Mouse (Mus musculus): ENCODE measurements around the gene St6gal1. TPM values are rescaled to one million over a fixed set of nuclear protein-coding genes. Genes with fewer than 3 reads are reported as not detected.

Gene St6gal1
- polyA plus RNA-seq, 1 experiment from 2014 or later: 7.7 TPM

DNA sequence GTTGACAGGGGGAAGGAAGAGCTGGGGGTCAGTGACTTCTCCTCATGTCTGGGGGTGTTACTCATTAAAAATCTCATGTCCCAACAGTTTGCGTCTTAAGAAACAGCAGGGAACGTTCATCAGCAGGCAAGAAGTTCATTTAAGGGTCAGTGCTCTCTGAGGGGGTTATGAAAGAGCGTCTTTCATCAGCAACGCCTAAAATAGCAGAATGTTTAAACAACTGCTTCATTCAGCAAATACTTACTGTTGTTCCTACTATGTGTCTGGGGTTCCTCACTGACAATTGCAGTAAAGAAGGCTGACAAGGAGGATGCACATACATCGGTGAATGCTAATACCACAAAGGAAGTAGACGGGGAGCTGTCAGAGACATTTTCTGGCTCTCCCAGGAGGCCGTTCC, 90.2 kb downstream of the St6gal1 start:
- ATAC-seq (ENCODE audit: low FRiP score, low TSS enrichment) (peak; percentile 59; the same call in 1 of the 2 replicates), DNase-seq (ENCODE audit: low spot score) (no peak)
- H3K27ac ChIP-seq (replicated peaks): peak overlapping the region; percentile 45; the same call in 1 of the 2 replicates
- no peak overlapping the region for H3K4me3 ChIP-seq (ENCODE audit: low read depth, low read length)
- peaks cover 2% of the 10 kb centered on the region; the same call in 1 of the 2 replicates for H3K4me1 ChIP-seq (replicated peaks; ENCODE audit: control insufficient read depth, insufficient read depth)
- H3K4me2 ChIP-seq (replicated peaks; ENCODE audit: low read depth): no peak overlapping the region
- no peaks in the 10 kb centered on the region for H3K27me3 ChIP-seq (ENCODE audit: control insufficient read depth, insufficient read depth, low read length)
- H3K9ac ChIP-seq (ENCODE audit: low read length): no peak overlapping the region
- no peaks in the 10 kb centered on the region for H3K36me3 ChIP-seq (ENCODE audit: control insufficient read depth, insufficient read depth, low read length)
- 13% methylated on average over 7 of the region's 7 CpGs for WGBS
- TF ChIP-seq CTCF (IDR thresholded peaks at IDR 0.05; ENCODE audit: low read depth) (no peak), EP300 (optimal IDR thresholded peaks at IDR 0.05) (no peak)
- no peaks in the 10 kb centered on the region for H3K9me3 ChIP-seq (ENCODE audit: control insufficient read depth, low read length)

DNA sequence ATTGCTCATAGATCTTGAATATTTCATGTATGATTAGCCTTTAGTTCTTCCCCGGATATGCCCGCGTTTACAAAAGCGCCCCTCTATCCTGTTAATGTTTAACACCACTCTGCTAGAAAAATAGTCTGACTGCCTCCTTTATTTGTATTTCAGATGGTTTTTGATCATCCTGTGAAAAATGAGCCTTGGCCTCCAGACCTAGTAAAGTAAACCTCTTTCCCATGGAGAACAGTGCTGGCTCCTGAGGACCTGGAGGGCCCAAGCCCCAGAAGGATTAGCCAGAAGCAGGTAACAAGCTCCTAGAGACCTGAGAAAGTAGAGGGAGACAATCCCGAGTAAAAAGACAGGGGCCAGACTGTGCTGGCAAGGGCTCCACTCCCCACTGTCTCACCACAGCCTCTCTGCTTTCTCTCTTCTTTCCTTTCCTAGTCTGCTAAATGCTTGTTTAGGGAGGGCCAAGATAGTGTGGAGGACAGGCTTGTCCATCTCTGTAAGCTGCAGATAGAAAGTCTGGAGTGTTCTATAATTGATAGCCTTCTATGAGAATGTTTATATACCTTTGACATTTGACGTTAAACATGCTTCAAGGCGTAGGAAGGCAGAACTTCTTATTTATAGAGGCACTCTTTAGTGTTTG, 93.0 kb downstream of the St6gal1 start:
- TF ChIP-seq EP300 (optimal IDR thresholded peaks at IDR 0.05) (no peak), CTCF (IDR thresholded peaks at IDR 0.05; ENCODE audit: low read depth) (no peak)
- H3K4me2 ChIP-seq (replicated peaks; ENCODE audit: low read depth): no peak overlapping the region

DNA sequence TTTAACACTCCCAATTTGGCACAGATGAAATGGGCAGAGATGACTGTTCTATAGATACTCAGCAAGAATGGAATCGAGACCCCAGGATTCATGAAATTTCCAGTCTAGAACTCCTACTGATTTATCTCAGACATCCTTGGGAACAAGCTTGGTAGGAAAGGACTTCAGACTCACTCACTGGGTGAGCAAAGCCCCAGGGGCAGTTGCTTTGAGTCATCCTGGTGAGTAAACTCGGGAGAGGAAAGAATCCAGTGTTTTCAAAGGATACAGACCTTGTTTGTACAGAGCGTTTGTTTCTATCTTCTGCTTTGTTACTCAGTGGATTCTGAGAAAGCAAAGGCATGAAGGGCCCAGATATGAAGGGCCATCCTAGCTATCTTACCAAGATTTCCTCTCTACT, 95.5 kb downstream of the St6gal1 start:
- Histone ChIP-seq H3K27ac (replicated peaks) (no peak overlapping the region), H3K36me3 (ENCODE audit: control insufficient read depth, insufficient read depth, low read length) (no peaks in the 10 kb centered on the region; the same call in 1 of the 2 replicates), H3K9me3 (ENCODE audit: control insufficient read depth, low read length) (no peaks in the 10 kb centered on the region), H3K9ac (ENCODE audit: low read length) (no peak overlapping the region), H3K4me1 (replicated peaks; ENCODE audit: control insufficient read depth, insufficient read depth) (peaks cover 2% of the 10 kb centered on the region; the same call in 1 of the 2 replicates), H3K4me2 (replicated peaks; ENCODE audit: low read depth) (no peak overlapping the region), H3K4me3 (ENCODE audit: low read depth, low read length) (no peak overlapping the region), H3K27me3 (ENCODE audit: control insufficient read depth, insufficient read depth, low read length) (no peaks in the 10 kb centered on the region)
- DNase-seq (ENCODE audit: low spot score) (no peak), ATAC-seq (ENCODE audit: low FRiP score, low TSS enrichment) (no peak)
- WGBS: 69% methylated on average over 3 of the region's 3 CpGs
- TF ChIP-seq EP300 (optimal IDR thresholded peaks at IDR 0.05) (no peak), CTCF (IDR thresholded peaks at IDR 0.05; ENCODE audit: low read depth) (no peak)

More for the DNA sequence above, 93.0 kb downstream of the St6gal1 start:
- ATAC-seq (ENCODE audit: low FRiP score, low TSS enrichment): no peak; the same call in 1 of the 2 replicates
- Histone ChIP-seq H3K9ac (ENCODE audit: low read length) (no peak overlapping the region), H3K4me1 (replicated peaks; ENCODE audit: control insufficient read depth, insufficient read depth) (peaks cover 2% of the 10 kb centered on the region; the same call in 1 of the 2 replicates), H3K27ac (replicated peaks) (peak overlapping the region; percentile 56; the same call in 1 of the 2 replicates), H3K9me3 (ENCODE audit: control insufficient read depth, low read length) (no peaks in the 10 kb centered on the region), H3K4me3 (ENCODE audit: low read depth, low read length) (no peak overlapping the region), H3K27me3 (ENCODE audit: control insufficient read depth, insufficient read depth, low read length) (no peaks in the 10 kb centered on the region), H3K36me3 (ENCODE audit: control insufficient read depth, insufficient read depth, low read length) (no peaks in the 10 kb centered on the region)
- 13% methylated on average over 7 of the region's 7 CpGs for WGBS
- no peak for DNase-seq (ENCODE audit: low spot score)

DNA sequence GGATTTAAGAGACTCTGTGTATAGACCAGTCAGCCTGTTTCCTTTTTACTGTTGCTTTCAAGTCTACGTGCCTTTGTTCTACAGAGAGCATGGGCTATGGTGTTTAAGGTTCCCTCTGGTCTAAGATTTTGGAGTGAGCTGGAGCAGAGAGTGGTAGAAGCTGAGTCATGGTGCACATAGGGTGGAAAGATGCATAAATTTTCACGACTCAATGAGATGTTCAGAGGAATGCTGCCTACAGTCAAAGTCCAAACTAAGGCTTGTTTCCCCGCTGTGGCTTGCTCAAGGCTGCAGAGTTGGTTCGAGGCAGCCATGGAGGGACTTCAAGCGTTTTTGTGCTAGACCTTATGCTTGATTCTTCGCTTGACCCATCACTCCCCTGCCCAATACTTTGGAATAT, 96.0 kb downstream of the St6gal1 start:
- no peak for ATAC-seq (ENCODE audit: low FRiP score, low TSS enrichment)
- no peak overlapping the region for H3K4me3 ChIP-seq (ENCODE audit: low read depth, low read length)
- no peak overlapping the region for H3K4me2 ChIP-seq (replicated peaks; ENCODE audit: low read depth)
- TF ChIP-seq CTCF (IDR thresholded peaks at IDR 0.05; ENCODE audit: low read depth) (no peak), EP300 (optimal IDR thresholded peaks at IDR 0.05) (no peak)
- no peaks in the 10 kb centered on the region for H3K27me3 ChIP-seq (ENCODE audit: control insufficient read depth, insufficient read depth, low read length)
- no peaks in the 10 kb centered on the region for H3K9me3 ChIP-seq (ENCODE audit: control insufficient read depth, low read length)
- DNase-seq (ENCODE audit: low spot score): no peak
- H3K36me3 ChIP-seq (ENCODE audit: control insufficient read depth, insufficient read depth, low read length): no peaks in the 10 kb centered on the region; the same call in 1 of the 2 replicates
- H3K27ac ChIP-seq (replicated peaks): no peak overlapping the region
- 82% methylated on average over 6 of the region's 6 CpGs for WGBS
- H3K9ac ChIP-seq (ENCODE audit: low read length): no peak overlapping the region
- peaks cover 2% of the 10 kb centered on the region; the same call in 1 of the 2 replicates for H3K4me1 ChIP-seq (replicated peaks; ENCODE audit: control insufficient read depth, insufficient read depth)

DNA sequence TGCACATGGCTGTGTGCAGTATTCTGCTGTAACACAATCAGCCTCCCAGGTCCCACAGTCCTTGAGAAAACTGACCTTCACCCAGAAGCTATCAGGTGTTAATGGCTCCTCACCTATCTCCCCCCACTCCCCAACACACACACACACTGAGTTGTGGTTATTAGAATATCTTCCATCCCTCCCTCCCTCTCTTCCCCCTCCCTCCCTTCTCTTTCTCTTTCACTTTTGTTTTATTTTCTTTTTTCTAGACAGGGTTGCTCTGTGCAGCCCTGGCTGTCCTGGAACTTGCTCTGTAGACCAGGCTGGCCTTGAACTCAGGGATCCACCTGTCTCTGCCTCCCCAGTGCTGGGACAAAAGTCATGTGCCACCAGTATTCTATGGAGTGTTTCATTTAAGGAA, 97.9 kb downstream of the St6gal1 start:
- TF ChIP-seq EP300 (optimal IDR thresholded peaks at IDR 0.05): no peak
- TF ChIP-seq CTCF (IDR thresholded peaks at IDR 0.05; ENCODE audit: low read depth): no peak
- Histone ChIP-seq H3K4me1 (replicated peaks; ENCODE audit: control insufficient read depth, insufficient read depth) (peaks cover under 1% of the 10 kb centered on the region; the same call in 1 of the 2 replicates), H3K27me3 (ENCODE audit: control insufficient read depth, insufficient read depth, low read length) (no peaks in the 10 kb centered on the region), H3K27ac (replicated peaks) (no peak overlapping the region), H3K36me3 (ENCODE audit: control insufficient read depth, insufficient read depth, low read length) (no peaks in the 10 kb centered on the region; the same call in 1 of the 2 replicates), H3K9me3 (ENCODE audit: control insufficient read depth, low read length) (no peaks in the 10 kb centered on the region), H3K4me3 (ENCODE audit: low read depth, low read length) (no peak overlapping the region), H3K4me2 (replicated peaks; ENCODE audit: low read depth) (no peak overlapping the region), H3K9ac (ENCODE audit: low read length) (no peak overlapping the region)
- no peak for DNase-seq (ENCODE audit: low spot score)
- ATAC-seq (ENCODE audit: low FRiP score, low TSS enrichment): no peak

DNA sequence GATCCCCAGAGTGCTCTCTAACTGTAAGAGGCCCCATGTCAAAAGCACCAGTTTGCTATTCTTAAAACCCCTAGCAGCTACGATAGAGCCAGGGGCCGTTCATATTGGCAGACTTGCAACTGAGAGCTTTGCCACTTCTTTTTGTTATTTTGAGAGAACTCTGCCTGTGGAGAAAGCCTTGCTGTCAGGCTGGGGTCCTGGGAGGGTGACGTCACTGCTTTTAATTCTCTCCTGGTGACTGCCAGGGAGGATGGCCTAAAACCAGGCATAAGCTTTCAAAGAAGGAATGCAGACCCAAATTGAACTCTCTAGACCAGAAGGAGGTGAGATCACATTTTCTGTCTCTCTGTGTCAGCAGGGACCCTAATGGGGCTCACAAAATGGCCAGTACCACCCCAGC, 99.4 kb downstream of the St6gal1 start:
- Histone ChIP-seq H3K36me3 (ENCODE audit: control insufficient read depth, insufficient read depth, low read length) (no peaks in the 10 kb centered on the region; the same call in 1 of the 2 replicates), H3K27me3 (ENCODE audit: control insufficient read depth, insufficient read depth, low read length) (no peaks in the 10 kb centered on the region), H3K9me3 (ENCODE audit: control insufficient read depth, low read length) (no peaks in the 10 kb centered on the region), H3K4me1 (replicated peaks; ENCODE audit: control insufficient read depth, insufficient read depth) (no peaks in the 10 kb centered on the region), H3K4me3 (ENCODE audit: low read depth, low read length) (no peak overlapping the region), H3K27ac (replicated peaks) (no peak overlapping the region), H3K9ac (ENCODE audit: low read length) (no peak overlapping the region), H3K4me2 (replicated peaks; ENCODE audit: low read depth) (no peak overlapping the region)
- WGBS: 48% methylated on average over 3 of the region's 3 CpGs
- TF ChIP-seq CTCF (IDR thresholded peaks at IDR 0.05; ENCODE audit: low read depth) (no peak), EP300 (optimal IDR thresholded peaks at IDR 0.05) (no peak)
- DNase-seq (ENCODE audit: low spot score): no peak
- ATAC-seq (ENCODE audit: low FRiP score, low TSS enrichment): no peak

All from stomach, postnatal 0 days (tissue).